Mouse (Mus musculus): ENCODE data around the gene Gapvd1. TPM values are rescaled to one million over a fixed set of nuclear protein-coding genes. Genes with fewer than 3 reads are reported as not detected.
A peak's percentile ranks its signal among the peaks of the same experiment; 100 is the strongest.

The Gapvd1 gene
- polyA plus RNA-seq, 1 experiment from 2014 or later = 122 TPM

DNA sequence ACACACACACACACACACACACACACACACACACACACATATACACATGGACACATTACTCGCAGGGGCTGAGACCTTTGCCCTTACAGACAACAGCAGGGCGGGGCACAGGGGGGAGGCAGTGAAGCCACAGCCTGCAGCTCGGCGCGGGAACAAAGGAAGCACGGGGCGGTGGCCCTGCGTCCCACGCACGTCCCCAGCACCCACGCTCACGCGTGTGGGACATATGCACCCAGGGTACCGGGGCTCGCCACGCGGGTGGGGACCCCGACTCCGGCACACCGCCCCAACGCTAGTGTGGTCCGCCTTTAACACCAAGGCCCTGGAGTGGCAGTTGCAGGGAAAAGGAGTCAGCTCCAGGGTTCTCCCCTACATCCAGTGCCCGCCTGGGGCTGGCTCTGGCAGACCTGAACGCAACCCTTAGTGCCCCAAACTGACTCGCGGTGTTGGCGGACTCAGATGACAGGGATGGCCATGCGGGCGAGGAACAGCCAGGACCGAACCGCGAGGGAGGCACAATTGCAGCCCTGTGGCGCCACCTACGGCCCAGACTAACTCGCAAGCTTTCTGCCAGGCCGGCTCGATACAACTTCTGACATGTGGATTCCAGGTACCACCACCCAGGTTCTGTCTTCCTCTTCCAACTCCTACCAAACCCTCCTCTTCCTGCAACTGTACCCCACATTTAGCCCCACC is 115.9 kb downstream of the Gapvd1 start:
- H3K36me3 ChIP-seq = no peaks in the 10 kb centered on the region
- H3K27ac ChIP-seq = peak overlapping the region; percentile 73
- H3K4me3 ChIP-seq = peak overlapping the region; percentile 40
- peaks cover 22% of the 10 kb centered on the region for H3K4me1 ChIP-seq (replicated peaks)
- WGBS = 16% methylated on average over 37 of the region's 37 CpGs
- peak overlapping the region; percentile 79 for H3K9ac ChIP-seq
- H3K4me2 ChIP-seq = peak overlapping the region; percentile 86
- no peaks in the 10 kb centered on the region for H3K9me3 ChIP-seq
- 0 out of 2 replicates have a peak, but pooled peaks cover 4% of the 10 kb centered on the region for H3K27me3 ChIP-seq
- peak; percentile 80 for ATAC-seq (ENCODE audit: low FRiP score)

DNA sequence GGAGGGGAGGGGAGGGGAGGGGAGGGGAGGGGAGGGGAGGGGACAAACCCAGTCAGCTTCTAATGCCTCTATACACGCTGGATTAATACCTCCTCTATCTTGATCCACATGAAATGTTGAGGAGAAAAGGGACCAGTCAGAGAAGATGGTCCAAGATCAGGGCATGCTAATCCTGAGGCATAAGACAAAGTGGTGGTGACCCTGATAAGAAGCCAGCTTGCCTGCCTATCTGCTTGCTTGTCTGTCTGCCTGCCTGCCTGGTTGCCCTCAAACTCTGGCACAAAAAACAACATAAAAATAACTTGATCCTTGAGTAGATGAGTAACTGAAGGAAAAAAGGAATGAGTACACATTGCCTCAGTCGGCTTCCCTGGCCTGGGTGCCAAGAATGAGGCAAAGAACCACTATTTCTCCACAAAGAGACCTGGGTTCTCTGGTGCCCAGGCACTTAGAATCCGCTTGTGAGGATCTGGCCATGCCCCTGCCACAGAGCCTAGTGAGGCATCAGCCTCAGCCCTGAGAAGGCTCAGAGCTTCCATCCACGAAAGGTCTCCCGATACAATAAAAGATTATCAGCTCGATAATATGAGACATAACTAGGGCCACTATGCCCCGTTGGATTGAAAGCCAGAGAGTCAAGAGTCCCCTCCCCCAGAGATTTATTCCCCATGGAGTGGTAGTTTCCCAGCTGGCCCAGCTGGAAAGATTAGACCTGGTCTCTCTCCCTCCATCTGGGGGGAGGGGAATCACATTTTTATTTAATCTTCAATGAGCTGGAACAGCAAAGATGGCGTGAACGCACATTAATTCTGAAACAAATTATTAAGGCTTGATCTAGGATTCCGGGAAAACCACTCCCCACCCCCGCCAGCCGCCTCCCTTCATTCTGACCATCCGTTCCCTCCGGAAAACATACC is 119.5 kb downstream of the Gapvd1 start:
- no peak overlapping the region for H3K9ac ChIP-seq
- no peak overlapping the region for H3K4me3 ChIP-seq
- no peak overlapping the region for H3K27ac ChIP-seq
- H3K4me1 ChIP-seq (replicated peaks) = peaks cover 16% of the 10 kb centered on the region
- ATAC-seq (ENCODE audit: low FRiP score) = no peak
- H3K36me3 ChIP-seq = no peaks in the 10 kb centered on the region
- no peak overlapping the region for H3K4me2 ChIP-seq
- WGBS = 63% methylated on average over 14 of the region's 14 CpGs
- H3K9me3 ChIP-seq = no peaks in the 10 kb centered on the region
- H3K27me3 ChIP-seq = 0 out of 2 replicates have a peak, but pooled peaks cover 4% of the 10 kb centered on the region

DNA sequence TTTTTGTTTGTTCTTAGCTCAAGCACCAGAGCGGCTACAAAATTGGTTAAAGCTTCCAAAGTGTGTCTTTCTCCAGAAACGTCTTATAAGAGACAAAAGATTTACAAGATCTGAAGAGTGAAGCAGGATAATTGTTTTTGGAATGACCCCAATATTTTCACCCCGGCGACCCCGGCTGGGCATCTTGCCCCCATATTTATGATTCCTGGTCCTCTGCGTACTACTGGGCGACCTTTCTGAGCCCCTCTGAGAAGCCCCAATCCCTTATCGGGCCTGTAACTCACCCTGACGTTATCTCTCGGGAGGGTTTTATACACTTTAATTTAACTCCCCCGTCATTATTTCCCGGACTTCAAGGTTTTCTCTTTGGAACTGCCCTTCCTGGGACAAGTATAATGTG is 123.0 kb downstream of the Gapvd1 start:
- Histone ChIP-seq H3K9ac (no peak overlapping the region), H3K36me3 (no peaks in the 10 kb centered on the region), H3K27ac (no peak overlapping the region), H3K4me2 (no peak overlapping the region), H3K27me3 (no peaks in the 10 kb centered on the region), H3K4me1 (replicated peaks) (peaks cover 21% of the 10 kb centered on the region), H3K4me3 (no peak overlapping the region), H3K9me3 (no peaks in the 10 kb centered on the region)
- ATAC-seq (ENCODE audit: low FRiP score) = no peak
- WGBS = 84% methylated on average over 12 of the region's 12 CpGs

DNA sequence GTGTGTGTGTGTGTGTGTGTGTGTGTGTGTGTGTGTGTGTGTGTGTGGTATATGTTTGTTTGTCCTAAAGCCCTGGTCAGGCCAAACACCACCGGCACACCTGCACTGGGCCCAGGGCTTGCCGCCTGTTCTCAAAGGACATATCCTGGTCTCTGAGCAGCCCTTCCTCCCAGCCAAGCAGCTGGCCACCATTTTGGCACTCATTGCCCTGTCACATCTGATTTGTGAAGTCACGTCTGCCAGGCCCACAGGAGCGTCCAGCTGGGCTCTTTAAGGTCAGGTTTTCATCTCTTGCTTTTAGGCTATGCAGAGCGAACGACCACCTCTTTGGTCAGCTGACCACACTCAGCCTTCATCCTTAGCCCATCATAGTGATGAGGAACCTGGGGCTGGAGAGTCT is 124.6 kb downstream of the Gapvd1 start:
- no peak for ATAC-seq (ENCODE audit: low FRiP score)
- Histone ChIP-seq H3K9ac (no peak overlapping the region), H3K4me3 (no peak overlapping the region), H3K4me2 (no peak overlapping the region), H3K27me3 (no peaks in the 10 kb centered on the region), H3K36me3 (peaks cover 5% of the 10 kb centered on the region), H3K27ac (no peak overlapping the region), H3K9me3 (no peaks in the 10 kb centered on the region), H3K4me1 (replicated peaks) (peaks cover 14% of the 10 kb centered on the region)
- WGBS = 66% methylated on average over 6 of the region's 6 CpGs

DNA sequence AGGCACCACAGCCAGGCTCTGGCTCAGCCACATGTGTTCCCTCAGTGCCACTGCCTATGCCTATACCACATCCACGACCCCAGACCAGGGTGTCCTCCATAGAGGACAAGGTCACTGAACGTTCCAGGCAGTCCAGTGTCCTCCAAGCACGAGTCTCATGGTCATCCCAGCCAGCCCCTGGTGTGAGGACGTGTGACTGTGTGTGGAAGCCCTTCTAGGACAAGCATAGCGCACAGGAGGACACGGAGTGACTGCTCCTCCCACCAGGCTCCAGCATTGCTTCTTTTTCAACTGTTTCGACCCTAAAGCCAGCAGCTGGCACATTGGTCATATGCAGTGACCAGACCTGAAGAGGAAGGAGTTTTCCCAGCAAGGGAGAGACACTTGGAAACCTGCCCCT is 125.3 kb downstream of the Gapvd1 start:
- H3K27ac ChIP-seq = no peak overlapping the region
- H3K9me3 ChIP-seq = no peaks in the 10 kb centered on the region
- H3K36me3 ChIP-seq = peaks cover 11% of the 10 kb centered on the region
- no peak overlapping the region for H3K4me2 ChIP-seq
- 84% methylated on average over 7 of the region's 7 CpGs for WGBS
- no peak for ATAC-seq (ENCODE audit: low FRiP score)
- H3K9ac ChIP-seq = no peak overlapping the region
- no peak overlapping the region for H3K4me3 ChIP-seq
- no peaks in the 10 kb centered on the region for H3K27me3 ChIP-seq
- H3K4me1 ChIP-seq (replicated peaks) = peaks cover 13% of the 10 kb centered on the region

DNA sequence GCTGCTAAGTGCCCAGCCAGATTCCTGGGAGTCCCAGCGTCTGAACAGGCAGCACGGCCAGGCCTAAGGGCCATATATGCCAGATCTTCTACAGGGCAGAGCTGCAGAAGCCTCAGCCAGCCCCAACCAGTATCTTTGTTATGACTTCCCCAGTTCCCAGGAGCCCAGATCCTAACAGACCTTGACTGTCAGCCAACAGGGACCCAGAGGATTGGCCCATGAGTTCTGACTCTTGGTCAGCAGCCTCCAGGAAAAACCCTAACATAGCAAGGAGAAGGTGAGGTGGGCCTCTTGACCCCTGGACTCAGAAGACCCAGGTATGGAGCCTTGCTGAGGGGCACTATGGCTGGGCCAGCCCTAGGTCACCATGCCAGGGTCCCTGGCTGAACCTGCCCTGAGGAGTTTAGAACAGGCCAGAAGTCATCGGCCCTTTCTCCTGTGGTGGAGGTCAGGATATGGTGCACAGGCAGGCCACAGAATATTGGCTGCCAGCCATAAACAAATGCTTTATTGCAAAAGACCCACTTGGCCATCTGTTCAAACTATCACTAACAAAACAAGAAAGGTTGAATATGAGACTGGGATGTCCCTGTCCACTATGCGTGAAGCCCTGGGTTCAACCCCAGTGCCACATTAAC is 126.0 kb downstream of the Gapvd1 start:
- no peak overlapping the region for H3K27ac ChIP-seq
- peaks cover 13% of the 10 kb centered on the region for H3K4me1 ChIP-seq (replicated peaks)
- no peaks in the 10 kb centered on the region for H3K9me3 ChIP-seq
- H3K4me2 ChIP-seq = no peak overlapping the region
- ATAC-seq (ENCODE audit: low FRiP score) = no peak
- H3K27me3 ChIP-seq = no peaks in the 10 kb centered on the region
- 91% methylated on average over 4 of the region's 4 CpGs for WGBS
- no peak overlapping the region for H3K9ac ChIP-seq
- H3K4me3 ChIP-seq = no peak overlapping the region
- peaks cover 16% of the 10 kb centered on the region for H3K36me3 ChIP-seq

DNA sequence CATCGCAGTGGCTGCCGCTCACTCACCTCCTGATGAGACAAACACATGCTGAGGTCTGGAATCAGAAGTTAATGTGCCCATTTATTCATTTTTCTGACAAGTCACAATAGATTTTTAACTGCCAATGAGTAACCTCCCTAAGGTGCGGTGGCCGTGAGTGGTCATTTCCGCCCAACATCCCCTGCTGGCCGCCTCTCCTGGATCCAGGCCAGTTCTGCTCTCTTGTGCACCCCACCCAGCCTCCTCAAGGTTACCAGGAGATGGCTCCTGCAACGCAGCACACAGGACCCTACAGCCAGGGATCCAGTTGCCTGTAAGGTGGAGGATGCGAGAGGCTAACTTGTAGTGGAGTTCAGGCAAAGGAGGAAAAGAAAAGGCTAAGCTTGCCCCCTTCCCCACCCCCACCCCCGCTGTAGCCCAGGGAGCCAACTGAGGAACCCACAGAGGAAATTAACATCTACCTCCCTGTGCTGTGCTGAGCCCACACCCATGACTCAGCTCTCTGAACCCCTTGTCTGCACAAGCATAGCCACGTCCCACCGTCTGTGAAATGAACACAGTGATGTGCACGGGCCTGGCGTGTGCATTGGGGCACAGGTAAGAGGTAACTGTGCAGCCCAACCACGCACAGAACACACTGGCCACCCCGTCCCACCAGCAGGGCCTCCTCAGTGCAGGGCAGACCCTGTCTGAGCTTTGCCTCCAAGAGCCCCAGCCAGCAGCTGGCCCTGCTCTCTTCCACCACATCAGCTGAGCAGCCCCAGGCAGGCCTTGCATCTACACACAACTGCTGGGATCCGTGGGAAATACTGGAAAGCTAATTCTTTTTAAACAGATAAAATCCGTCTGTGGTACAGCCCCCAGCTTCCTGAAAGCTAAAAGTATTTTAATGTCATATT is 127.5 kb downstream of the Gapvd1 start:
- ATAC-seq (ENCODE audit: low FRiP score) = 0 out of 2 replicates have a peak, but pooled peaks have one; percentile 26
- Histone ChIP-seq H3K4me3 (no peak overlapping the region), H3K4me2 (no peak overlapping the region), H3K9ac (no peak overlapping the region), H3K36me3 (peaks cover 19% of the 10 kb centered on the region), H3K9me3 (no peaks in the 10 kb centered on the region), H3K27ac (no peak overlapping the region), H3K27me3 (no peaks in the 10 kb centered on the region), H3K4me1 (replicated peaks) (peaks cover 21% of the 10 kb centered on the region)
- WGBS = 71% methylated on average over 17 of the region's 17 CpGs

Other genes starting within 250 kb of the Gapvd1 start
- 438 and 458 TPM in 2 replicates for gene Hspa5, start 16.7 kb upstream of the Gapvd1 start, polyA plus RNA-seq (2015; fragmentation: Nextera tagmentation; extraction: Ambion mirVana)
- 28.2 TPM in 2 replicates for gene Rabepk, start 44.7 kb upstream of the Gapvd1 start, polyA plus RNA-seq (2015; fragmentation: Nextera tagmentation; extraction: Ambion mirVana)
- 83.1 and 83.8 TPM in 2 replicates for gene Fbxw2, start 71.1 kb upstream of the Gapvd1 start, polyA plus RNA-seq (2015; fragmentation: Nextera tagmentation; extraction: Ambion mirVana)
- gene Gm34653, start 77.8 kb upstream of the Gapvd1 start, polyA plus RNA-seq (2015; fragmentation: Nextera tagmentation; extraction: Ambion mirVana) = not detected in 2 replicates
- gene Cutal, start 119.2 kb upstream of the Gapvd1 start, polyA plus RNA-seq (2015; fragmentation: Nextera tagmentation; extraction: Ambion mirVana) = not detected in 2 replicates
- 95.6 and 105 TPM in 2 replicates for gene Psmd5, start 119.7 kb upstream of the Gapvd1 start, polyA plus RNA-seq (2015; fragmentation: Nextera tagmentation; extraction: Ambion mirVana)
- 1.1 and 1.3 TPM in 2 replicates for gene Phf19, start 158.8 kb upstream of the Gapvd1 start, polyA plus RNA-seq (2015; fragmentation: Nextera tagmentation; extraction: Ambion mirVana)
- gene Traf1, start 206.5 kb upstream of the Gapvd1 start, polyA plus RNA-seq (2015; fragmentation: Nextera tagmentation; extraction: Ambion mirVana) = 0.73 and 1.9 TPM in 2 replicates